Mouse (Mus musculus) CD4-positive helper T cell, adult 2 months (primary cell): Measurements from ENCODE around the gene Bzw2.

ENCODE experiments used
- DNase-seq: peaks from one replicate; pipeline ENCODE4 v3.0.0-alpha.2; 2012; ENCODE audit warnings: low read depth, missing footprints, low spot score

The Bzw2 gene

GRCm38 (mm10) chr12:36157638-36158308, at the start of gene Bzw2:
Gene Bzw2, minus strand, starts transcription at chr12:36158080.
- DNase-seq = peak; percentile 86

DNA sequence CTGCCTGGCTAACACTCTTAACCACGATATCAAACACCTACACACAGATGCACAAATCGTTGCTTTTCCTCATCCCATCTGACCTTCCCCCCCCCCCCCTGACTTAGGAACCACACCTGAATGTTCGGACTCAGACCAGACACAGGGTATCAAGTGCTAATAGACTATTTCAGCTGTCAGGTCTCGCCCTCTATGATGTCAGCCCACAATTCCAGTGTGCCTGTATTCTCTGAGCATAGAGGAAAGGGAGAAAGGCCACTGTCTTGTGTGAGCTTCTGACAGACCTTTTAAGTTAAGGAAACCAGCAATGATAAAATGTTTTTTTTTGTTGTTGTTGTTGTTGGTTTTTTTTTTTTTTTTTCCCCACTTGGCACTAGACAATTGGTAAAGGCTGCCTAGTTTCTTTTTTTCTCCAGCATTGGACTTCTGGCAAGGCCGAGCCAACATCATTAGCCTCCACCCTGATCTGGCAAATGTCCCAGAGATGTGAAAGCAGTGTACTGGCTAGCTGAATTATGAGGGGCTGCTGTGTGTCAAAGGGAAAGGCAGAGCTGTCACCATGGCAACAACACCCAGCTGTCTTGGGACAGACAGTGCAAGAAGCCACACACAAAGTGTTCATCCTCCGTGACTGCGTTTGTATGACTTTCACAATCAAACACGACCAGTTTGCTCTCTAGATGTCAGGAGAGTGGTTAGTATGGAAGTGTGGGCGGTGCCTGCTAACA, 49.4 kb upstream of the Bzw2 start:
- DNase-seq = no peak

DNA sequence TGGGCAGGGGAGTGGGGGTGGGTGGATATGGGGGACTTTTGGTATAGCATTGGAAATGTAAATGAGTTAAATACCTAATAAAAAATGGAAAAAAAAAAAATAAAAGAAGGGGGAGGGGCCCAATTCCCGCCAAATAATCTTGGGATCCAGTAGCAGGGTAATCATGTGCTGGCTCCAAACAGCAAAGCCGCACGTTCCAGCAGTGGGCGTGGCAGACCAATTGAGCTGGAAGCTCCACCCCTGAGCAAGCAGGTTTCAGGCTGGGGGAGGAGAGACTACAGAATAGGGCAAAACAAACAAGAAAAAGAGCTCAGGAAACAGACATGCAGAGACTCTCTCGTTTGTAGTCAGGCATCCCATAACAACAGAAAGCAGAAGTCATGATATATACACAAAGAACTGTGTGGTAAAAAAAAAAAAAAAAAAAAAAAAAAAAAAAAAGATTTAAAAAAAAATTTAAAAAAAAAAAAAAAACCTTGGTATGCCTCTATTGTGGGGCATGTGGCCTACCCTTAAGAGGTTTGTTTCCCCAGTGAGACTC, 47.8 kb upstream of the Bzw2 start:
- peak; percentile 49 for DNase-seq

DNA sequence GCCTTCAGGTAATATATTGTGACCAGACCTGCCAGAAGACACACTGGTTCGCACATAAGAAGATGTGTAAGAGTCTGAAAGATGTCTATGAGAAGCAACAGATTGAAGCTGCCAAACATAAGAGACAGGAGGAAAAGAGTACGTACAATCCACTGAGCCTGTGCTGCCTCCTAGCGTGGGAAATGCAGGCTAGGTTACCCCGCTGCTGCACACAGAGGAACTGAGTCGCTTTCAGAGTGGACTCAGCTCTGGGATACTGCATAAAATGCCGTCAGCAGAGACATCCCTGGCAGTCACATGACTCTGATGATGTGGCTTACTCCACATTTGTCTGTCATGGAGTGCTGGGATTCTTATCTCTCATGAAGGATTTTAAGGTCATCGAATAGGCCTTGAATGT, 37.1 kb upstream of the Bzw2 start:
- no peak for DNase-seq

DNA sequence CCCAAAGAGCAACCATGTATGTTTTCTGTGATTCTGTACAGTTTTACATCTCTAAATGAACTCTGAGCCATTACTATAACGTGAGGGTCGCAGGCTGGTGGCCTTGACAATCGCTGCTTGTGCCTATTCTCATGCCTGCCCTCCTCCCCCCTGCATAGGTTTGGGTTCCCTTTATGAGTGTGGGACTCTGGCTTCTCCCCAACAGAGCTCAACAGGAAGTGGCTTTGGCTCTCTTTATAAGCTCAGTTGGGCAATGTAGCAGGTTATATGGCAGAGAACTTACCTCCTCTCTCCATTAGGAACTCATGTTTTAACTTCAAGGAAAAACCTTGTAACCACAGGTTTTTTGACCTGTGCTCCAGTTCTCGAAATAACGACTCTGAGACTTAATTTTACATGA, 32.5 kb upstream of the Bzw2 start:
- peak; percentile 8 for DNase-seq

- no peak for DNase-seq
Observed at GRCm38 (mm10) chr12:36189610-36190009, 31.7 kb upstream of the Bzw2 start.

- DNase-seq = no peak
Observed at GRCm38 (mm10) chr12:36187081-36187480, 29.2 kb upstream of the Bzw2 start.

DNA sequence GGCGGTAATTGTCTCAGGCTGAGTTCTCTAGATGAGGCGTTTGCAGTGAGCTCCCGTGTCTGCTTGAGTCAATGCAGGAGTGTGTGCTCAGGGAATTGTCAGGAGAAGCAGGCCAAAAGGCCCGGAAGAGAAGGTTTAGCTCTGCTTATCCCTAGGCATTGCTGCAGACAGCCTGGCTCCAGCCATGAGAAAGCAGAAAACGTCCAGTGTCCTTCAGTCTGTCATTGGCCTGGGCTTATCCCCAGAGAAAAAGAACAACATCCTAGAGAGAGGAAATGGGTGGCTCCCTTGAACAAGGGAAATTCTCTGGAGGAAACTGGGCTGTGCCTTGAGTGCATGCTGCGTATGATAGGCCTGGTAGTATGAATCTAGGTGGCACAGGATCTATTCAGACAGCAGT, 24.7 kb upstream of the Bzw2 start:
- DNase-seq = no peak

DNA sequence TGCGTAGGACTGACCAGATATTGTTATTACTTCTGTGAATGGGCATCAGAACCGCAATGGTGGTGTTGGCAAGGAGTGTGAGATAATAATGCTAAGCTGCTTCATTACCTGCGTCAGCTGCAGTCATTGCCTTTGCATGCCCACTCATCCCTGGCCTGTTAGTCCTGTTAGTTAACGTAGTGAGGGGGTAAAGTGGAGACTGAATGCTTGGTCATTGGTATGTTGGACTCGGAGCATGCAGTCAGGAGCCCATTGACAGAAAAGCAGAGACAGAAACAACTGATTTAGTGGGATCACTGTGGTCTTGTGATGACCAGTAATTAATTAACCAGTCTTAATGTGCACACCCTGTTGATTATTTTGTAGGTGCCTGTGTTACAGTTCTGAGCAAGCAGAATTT, 19.3 kb upstream of the Bzw2 start:
- no peak for DNase-seq

GRCm38 (mm10) chr12:36165299-36165698, 7.4 kb upstream of the Bzw2 start:
- no peak for DNase-seq

- DNase-seq = no peak
Observed at GRCm38 (mm10) chr12:36164126-36164791, 6.4 kb upstream of the Bzw2 start.

GRCm38 (mm10) chr12:36157304-36157637, 609 bp downstream of the Bzw2 start:
- DNase-seq = no peak

- DNase-seq = peak; percentile 96
Observed at GRCm38 (mm10) chr12:36156637-36157303, 1.1 kb downstream of the Bzw2 start, which contains the start of gene Ankmy2. Gene Ankmy2, plus strand, starts transcription at chr12:36157114.

- DNase-seq = no peak
Observed at GRCm38 (mm10) chr12:36156101-36156636, 1.7 kb downstream of the Bzw2 start.

- DNase-seq = peak; percentile 83
Observed at GRCm38 (mm10) chr12:36155141-36155641, 2.7 kb downstream of the Bzw2 start.

- DNase-seq = no peak
Observed at GRCm38 (mm10) chr12:36150737-36151136, 7.1 kb downstream of the Bzw2 start.

DNA sequence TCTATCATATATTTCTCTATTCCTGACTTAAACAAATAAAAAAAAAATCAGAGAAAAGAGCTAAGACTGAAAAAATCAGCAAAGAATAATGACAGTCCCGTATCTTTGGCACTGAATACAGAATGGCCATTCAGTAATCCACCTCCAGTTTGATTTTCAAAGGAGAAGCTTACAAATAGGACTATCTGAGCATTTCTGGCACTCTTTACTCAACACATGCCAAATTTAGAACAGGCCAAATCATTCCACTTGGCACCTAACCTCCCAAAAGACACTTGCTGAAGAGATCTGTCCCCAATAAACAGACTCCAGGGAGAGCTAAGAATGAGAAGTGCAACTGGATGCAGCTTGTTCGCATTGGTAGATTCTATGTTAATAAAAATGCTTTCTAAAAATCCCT, 7.6 kb downstream of the Bzw2 start:
- DNase-seq = no peak

GRCm38 (mm10) chr12:36146230-36147011, 11.5 kb downstream of the Bzw2 start:
- no peak for DNase-seq

GRCm38 (mm10) chr12:36140401-36140800, 17.5 kb downstream of the Bzw2 start:
- DNase-seq = no peak

DNA sequence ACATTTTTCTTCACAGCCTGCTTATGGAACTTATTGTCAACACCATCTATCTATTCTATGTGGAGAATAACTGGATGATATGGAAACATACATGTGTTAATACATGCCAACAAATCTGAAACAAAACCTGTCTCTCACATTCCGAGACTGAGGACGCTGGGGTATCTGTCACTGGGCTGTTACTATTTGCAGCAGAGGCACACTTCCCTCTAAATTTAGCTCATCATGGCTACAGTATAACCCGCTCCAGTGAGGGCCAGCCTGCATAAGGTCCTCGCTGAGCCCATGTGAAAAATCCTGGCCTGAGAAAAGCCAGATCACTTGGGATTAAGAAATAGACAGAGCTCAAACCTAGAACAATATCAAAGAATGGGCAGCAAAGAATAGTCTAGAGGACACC, 20.7 kb downstream of the Bzw2 start:
- no peak for DNase-seq

DNA sequence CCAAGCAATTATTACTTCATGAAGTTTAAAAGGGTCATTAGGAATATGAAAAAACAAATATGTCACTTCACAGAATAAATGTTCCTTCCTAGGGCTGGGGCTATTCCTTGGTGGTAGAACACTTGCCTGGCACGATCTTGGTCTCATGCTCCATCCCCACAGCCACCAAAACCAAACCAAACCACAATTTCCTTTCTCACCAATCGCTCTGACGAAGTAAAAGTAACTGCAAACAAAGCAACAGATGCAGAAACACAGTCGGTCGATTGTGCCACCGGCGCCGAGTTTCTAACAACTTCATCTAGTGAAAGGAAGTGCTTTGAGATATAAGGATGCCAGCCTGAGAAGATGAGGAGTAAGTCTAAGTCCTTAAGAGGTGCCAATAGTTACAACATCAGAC, 21.6 kb downstream of the Bzw2 start:
- DNase-seq = peak; percentile 83
